Mouse (Mus musculus) layer of hippocampus, adult 11-12 months (tissue): ENCODE results near the gene Galnt14.

Experiments
- DNase-seq: peaks from one replicate; pipeline ENCODE4 v3.0.0; 2022; ENCODE audit warnings: low spot score

The Galnt14 gene

DNA sequence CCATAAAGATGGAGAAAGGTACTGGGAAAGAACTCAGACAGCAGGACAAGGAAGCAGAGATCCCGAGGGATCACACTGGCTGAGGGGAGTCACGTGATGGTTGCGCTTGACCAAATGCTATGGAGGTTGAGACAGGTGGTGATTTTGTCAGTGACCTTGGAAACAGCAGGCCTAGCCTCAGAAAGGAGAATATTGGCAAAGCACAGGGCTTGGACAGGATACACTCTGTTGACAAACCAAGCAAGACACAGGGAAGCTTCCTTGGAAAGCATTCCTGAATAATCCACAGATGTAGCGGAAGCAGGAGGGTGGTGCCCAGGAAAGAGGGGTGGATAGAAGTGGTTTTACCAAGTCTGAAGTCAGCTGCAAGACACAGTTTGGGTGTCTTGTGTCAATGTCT is 206.1 kb downstream of the Galnt14 start:
- DNase-seq = no peak

DNA sequence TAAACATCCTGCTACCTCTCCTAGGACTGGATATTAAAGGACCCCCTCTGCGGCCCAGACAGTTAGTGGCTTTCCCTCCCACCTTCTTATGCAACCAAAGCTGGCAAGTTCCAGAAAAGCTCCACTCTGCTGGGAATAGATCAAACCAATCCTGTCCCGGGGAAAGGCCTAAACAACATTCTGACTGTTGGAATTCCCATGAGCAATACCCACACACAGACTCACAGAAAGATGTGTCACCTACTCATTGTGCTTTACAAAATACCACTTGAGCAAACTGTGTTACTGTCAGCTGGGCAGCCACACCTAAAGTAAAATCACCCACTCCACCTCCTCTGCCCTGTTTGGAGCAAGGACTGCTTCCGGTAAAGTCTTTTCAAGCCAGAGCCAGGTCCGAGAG is 207.6 kb downstream of the Galnt14 start:
- DNase-seq = no peak

DNA sequence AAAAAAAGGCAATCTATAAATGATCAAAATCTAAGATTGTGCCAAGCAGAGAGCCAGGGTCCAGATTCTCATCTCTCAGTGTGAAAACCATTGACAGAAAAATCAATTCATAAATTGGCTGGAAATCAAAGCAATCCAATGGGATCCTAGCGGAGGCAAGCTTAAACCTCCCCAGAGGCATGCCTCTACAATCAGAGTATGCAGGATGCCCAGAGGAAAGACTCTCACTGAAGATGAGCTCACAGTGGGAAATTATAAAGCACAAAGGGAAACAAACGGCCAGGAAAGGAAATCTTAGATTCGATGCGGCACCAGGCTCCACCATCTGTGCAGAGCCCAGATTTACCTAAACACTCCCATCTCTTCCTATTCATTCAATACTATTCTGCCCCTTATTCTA is 220.7 kb downstream of the Galnt14 start:
- DNase-seq = peak; percentile 10

GRCm38 (mm10) chr17:73487792-73488191 is 222.5 kb downstream of the Galnt14 start:
- no peak for DNase-seq

DNA sequence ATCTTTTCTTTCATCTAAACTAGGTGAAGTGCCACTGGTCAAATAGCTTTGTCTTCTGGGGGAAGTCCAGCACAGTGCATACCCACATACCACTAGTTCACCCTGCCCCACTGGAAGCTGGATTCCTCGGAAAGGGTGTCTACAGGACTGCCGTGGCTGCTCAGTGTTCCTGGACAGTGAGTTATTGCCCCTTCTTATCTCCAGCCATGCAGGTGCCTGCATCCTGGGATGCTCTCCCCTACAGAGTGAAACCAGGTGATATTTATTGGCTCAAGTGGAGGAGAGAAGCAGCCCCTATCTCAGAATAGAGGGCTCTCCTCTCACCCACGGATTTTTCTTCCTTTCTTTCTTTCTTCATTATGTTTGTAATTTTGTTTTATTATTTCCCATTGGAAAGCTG is 222.9 kb downstream of the Galnt14 start:
- DNase-seq = no peak

GRCm38 (mm10) chr17:73477096-73478076 is 232.9 kb downstream of the Galnt14 start:
- DNase-seq = no peak

GRCm38 (mm10) chr17:73474371-73474770 is 235.9 kb downstream of the Galnt14 start:
- DNase-seq = no peak

GRCm38 (mm10) chr17:73473012-73473411 is 237.2 kb downstream of the Galnt14 start:
- DNase-seq = no peak

DNA sequence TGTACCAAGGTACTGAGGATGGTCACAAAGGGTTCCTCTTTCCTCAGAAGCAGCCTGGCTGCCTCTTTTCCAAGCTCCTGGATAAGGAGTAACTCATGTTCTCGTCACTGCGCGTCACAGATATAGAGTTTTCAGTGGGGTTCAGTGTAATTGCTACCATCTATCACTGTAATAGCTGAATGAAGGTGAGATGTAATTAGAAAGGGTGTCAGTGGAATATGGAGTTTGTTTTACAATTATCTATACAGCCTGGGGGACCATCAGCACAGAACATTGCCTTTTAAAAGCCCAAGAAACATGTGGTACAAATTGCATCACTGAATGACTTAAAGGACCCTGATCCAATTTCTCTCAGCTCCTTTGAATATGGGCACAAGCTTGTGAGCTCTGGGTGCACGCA is 249.4 kb downstream of the Galnt14 start:
- DNase-seq = no peak

DNA sequence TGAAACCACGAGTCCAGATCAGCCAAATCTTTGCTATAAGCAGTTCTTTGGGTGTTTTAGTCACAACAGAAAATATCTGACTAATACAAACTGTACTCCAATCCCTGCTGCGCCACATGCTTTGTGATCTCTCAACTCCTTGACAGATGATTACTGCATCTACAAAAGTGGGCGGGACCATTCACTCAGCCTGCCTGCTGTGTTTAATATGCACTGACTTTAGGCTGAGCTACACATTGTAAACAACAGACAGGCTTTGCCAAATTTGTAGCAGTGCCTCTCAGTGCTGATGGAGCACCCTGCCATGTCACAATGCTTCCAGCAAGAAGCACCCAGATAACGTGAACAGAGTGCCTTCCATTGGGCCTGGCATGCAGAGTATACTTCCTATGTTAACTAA is 251.5 kb downstream of the Galnt14 start:
- no peak for DNase-seq

GRCm38 (mm10) chr17:73456551-73456950 is 253.7 kb downstream of the Galnt14 start:
- no peak for DNase-seq

DNA sequence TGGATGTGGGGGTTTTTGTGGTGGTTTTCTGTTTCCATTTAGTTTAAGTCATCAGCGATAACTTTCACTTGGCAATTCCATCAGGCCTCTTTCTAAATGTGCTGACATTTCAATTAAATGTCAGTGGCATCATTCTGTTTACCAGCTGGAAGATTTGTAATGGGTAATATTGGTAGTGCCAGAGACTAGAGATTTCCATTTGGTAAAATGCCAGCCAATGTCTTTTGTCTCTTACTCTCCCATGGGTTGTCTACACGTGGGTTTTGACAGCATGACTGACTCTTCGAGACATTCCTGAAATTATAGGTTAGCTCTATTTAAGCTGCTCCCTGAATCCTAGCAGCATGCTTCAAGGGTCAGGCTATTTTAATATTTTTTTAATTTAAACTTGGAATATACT is 256.6 kb downstream of the Galnt14 start:
- no peak for DNase-seq

DNA sequence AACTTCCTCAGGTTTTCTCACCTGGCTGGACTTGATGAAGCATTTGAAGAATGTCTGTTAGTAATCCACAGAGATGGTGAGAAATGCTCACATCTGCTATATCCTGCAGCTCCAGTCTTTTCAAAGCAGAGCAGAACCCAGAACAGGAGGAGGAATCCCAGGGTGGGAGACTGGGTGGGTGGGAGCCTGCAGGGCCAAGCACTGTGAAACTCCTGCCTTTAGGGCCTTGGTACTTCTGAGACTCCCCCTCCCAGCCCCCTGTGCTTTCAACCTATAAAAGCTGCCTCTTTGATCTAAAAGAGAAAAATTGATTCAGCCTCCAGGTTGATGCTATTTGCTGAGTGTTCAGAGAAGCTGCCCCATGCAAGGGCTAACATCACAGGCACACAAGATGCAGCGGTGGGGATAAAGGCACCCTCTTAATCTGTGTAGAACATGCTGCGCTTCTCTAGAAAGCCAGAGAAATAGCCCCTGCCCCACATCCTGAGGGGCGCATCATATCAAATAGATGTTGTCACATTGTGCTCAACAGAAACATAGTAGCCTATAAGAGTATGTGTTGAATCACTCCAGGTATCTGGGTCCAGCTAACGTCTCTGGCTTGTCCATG is 258.0 kb downstream of the Galnt14 start:
- DNase-seq = no peak

- no peak for DNase-seq
Measured at GRCm38 (mm10) chr17:73449104-73449503, 261.1 kb downstream of the Galnt14 start.
